Mouse (Mus musculus) hindbrain, embryonic 14.5 days (tissue): ENCODE results near the gene Cpne2. TPM values are rescaled to one million over a fixed set of nuclear protein-coding genes. Genes with fewer than 3 reads are reported as not detected.
A peak's percentile ranks its signal among the peaks of the same experiment; 100 is the strongest.

Experiments
- ATAC-seq: fragments of 200-750 bp; cut with Nextera tagmentation; 2 replicates; pipeline ENCODE4 v1.8.0; 2017; ENCODE audit warnings: moderate number of reproducible peaks, mild to moderate bottlenecking, moderate TSS enrichment, moderate library complexity; ENCODE audit not compliant: low FRiP score
- DNase-seq: peaks from one replicate; pipeline ENCODE4 v3.0.0-alpha.2; 2015; ENCODE audit warnings: low spot score
- H3K27ac ChIP-seq: fragments of 300-500 bp; sonication (generic); 2 replicates; pipeline ENCODE4 v1.5.1; 2014; ENCODE audit warnings: mild to moderate bottlenecking, moderate library complexity
- H3K27me3 ChIP-seq: fragments of 300-500 bp; sonication (generic); 2 replicates; pipeline ENCODE4 v1.6.1; 2014; ENCODE audit warnings: mild to moderate bottlenecking, low read length, mixed read lengths; ENCODE audit not compliant: control insufficient read depth, insufficient read depth
- H3K36me3 ChIP-seq: fragments of 300-500 bp; sonication (generic); replicated peaks from 2 replicates; pipeline ENCODE4 v1.6.1; 2014; ENCODE audit not compliant: control insufficient read depth, insufficient read depth
- H3K4me1 ChIP-seq: fragments of 300-500 bp; sonication (generic); replicated peaks from 2 replicates; pipeline ENCODE4 v1.6.1; 2014; ENCODE audit warnings: antibody characterized with exemption, low read length, mixed read lengths; ENCODE audit not compliant: control insufficient read depth, insufficient read depth
- H3K4me2 ChIP-seq: fragments of 300-500 bp; sonication (generic); replicated peaks from 2 replicates; pipeline ENCODE4 v1.6.1; 2014; ENCODE audit warnings: mild to moderate bottlenecking, moderate library complexity
- H3K4me3 ChIP-seq: fragments of 300-500 bp; sonication (generic); replicated peaks from 2 replicates; pipeline ENCODE4 v1.5.1; 2014; ENCODE audit warnings: mild to moderate bottlenecking, low read length
- H3K9ac ChIP-seq: fragments of 300-500 bp; sonication (generic); 2 replicates; pipeline ENCODE4 v1.6.1; 2014
- H3K9me3 ChIP-seq: fragments of 300-500 bp; sonication (generic); 2 replicates; pipeline ENCODE4 v1.6.1; 2016; ENCODE audit warnings: low read length; ENCODE audit not compliant: control insufficient read depth
- WGBS: fragments of 180-500 bp; shearing (Covaris S2); extraction: QIAGEN DNeasy Blood & Tissue Kit; methylation state at CpG from one replicate; pipeline ENCODE4 v1.1.7; 2014; 5-methylcytosine and 5-hydroxymethylcytosine counted together
- polyA plus RNA-seq: library from polyadenylated mRNA; unstranded; fragments of >200 nt; fragmentation: Nextera tagmentation; extraction: Ambion mirVana; gene quantifications from 2 replicates; pipeline ENCODE4 v1.2.1, GENCODE M21; 2014

Cpne2 gene
- polyA plus RNA-seq, 1 experiment from 2014 or later = 21.6 TPM

DNA sequence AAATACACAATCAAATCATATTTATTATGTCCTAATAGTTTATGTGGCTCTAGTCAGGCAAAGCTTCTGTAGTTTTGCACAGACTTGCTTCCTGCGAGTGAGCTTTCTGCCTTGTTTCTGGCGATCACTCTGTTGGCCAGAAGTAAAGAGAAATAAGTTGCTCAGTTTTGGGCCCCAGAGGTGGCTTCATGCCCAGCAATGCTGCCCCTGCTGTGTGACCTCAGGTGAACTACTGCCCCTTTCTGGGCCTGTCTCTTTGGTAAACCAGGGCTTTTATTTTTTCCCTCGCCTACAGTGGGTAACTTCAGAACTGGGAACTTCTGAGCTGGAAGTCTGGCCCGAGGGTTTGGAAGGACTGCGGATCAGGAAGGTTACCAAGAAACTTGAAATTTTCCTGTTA lies 16.3 kb downstream of the Cpne2 start:
- peak overlapping the region; percentile 23; the same call in 1 of the 2 replicates for H3K27ac ChIP-seq
- WGBS = 65% methylated on average over 5 of the region's 5 CpGs

DNA sequence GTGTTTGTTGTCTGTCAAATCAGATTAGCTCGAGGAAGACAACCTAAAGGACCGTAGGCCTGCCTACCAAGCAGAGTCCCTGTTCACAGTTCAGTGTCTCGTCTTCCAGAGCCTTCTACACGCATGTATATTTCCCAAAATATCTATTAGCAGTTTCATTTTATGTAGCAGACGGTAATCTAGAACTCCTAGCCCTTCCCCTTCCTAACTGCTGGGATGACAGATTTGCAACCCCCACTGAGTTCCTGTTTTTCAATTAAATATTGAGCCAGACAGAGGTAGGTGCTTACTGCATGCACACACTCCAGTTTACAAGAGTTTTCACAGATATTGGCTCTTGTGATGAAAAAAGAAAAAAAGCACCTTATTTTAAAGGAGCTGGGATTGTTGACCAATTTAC lies 16.7 kb downstream of the Cpne2 start:
- WGBS = 64% methylated on average over 5 of the region's 5 CpGs
- H3K36me3 ChIP-seq = no peaks in the 10 kb centered on the region
- DNase-seq = no peak
- H3K4me2 ChIP-seq = no peak overlapping the region
- peaks cover 18% of the 10 kb centered on the region for H3K4me1 ChIP-seq
- no peak overlapping the region for H3K9ac ChIP-seq
- peak overlapping the region; percentile 23; the same call in 1 of the 2 replicates for H3K27ac ChIP-seq
- H3K9me3 ChIP-seq = no peaks in the 10 kb centered on the region
- no peaks in the 10 kb centered on the region for H3K27me3 ChIP-seq
- ATAC-seq = no peak
- H3K4me3 ChIP-seq = no peak overlapping the region

More for the DNA sequence above, 16.3 kb downstream of the Cpne2 start:
- Histone ChIP-seq H3K4me2 (no peak overlapping the region), H3K9ac (no peak overlapping the region), H3K4me3 (no peak overlapping the region), H3K9me3 (no peaks in the 10 kb centered on the region), H3K36me3 (no peaks in the 10 kb centered on the region), H3K27me3 (no peaks in the 10 kb centered on the region), H3K4me1 (peaks cover 18% of the 10 kb centered on the region)
- DNase-seq = no peak
- no peak for ATAC-seq

- DNase-seq (no peak), ATAC-seq (no peak)
- H3K27ac ChIP-seq = no peak overlapping the region
- no peak overlapping the region for H3K4me2 ChIP-seq
- no peaks in the 10 kb centered on the region for H3K9me3 ChIP-seq
- H3K9ac ChIP-seq = no peak overlapping the region
- WGBS = 83% methylated on average over 5 of the region's 5 CpGs
- no peaks in the 10 kb centered on the region for H3K36me3 ChIP-seq
- no peak overlapping the region for H3K4me3 ChIP-seq
- peaks cover 18% of the 10 kb centered on the region for H3K4me1 ChIP-seq
- H3K27me3 ChIP-seq = no peaks in the 10 kb centered on the region
Measured at GRCm38 (mm10) chr8:94549998-94550397, 17.2 kb downstream of the Cpne2 start.

DNA sequence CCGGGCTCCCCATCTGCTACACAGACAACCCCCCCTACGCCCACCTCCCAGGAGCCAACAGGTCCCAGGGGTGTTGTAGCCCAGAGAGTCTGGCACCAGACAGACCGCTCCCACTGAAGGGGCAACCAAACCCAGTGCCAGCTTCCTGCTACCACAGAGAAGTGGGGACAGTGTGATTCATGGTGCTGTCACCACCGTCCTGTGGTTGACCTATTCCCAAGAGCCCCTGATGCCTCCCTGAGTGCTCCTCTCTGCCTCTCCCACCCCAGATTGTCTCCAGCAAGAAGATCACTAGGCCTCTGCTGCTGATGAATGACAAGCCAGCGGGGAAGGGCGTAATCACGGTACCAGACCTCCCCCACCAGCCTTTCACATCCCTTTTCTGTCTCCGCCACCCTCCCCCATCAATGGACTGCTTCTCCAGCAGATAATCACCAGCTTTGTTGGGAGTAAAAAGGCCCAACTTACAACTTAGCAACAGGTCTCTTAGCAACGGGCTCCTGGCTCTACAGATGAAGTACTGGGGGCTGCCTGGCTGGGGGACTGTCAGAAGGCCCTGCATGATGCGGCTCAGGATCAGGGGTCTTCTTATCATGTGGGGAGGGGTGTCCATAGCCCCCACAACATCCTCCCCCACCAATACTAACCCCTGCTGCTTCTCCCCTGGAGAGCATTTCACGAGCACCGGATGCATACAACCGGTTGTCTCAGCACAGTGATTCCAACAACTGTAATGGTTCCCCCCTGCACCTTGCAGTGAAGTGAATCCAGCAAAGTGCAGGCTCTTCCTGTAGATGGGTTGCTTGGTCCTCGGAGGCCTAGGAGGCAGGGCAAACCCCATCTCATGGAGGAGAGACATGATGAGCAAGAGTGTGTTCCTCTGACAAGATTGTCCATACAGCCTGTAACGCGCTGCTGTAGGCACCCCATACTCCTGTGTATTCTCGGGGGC lies 19.0 kb downstream of the Cpne2 start:
- WGBS = 28% methylated on average over 17 of the region's 17 CpGs
- Histone ChIP-seq H3K4me3 (no peak overlapping the region), H3K4me1 (peaks cover 18% of the 10 kb centered on the region), H3K36me3 (no peaks in the 10 kb centered on the region), H3K4me2 (no peak overlapping the region), H3K27me3 (no peaks in the 10 kb centered on the region), H3K9ac (no peak overlapping the region), H3K27ac (peak overlapping the region; percentile 74; the same call in 1 of the 2 replicates), H3K9me3 (no peaks in the 10 kb centered on the region)
- DNase-seq = peak; percentile 72
- ATAC-seq = peak; percentile 84

GRCm38 (mm10) chr8:94552696-94553095 lies 19.9 kb downstream of the Cpne2 start:
- Histone ChIP-seq H3K27ac (0 out of 2 replicates have a peak overlapping the region, but pooled peaks have one; percentile 40), H3K27me3 (no peaks in the 10 kb centered on the region), H3K9me3 (no peaks in the 10 kb centered on the region), H3K36me3 (no peaks in the 10 kb centered on the region), H3K4me2 (no peak overlapping the region), H3K9ac (no peak overlapping the region), H3K4me1 (peaks cover 18% of the 10 kb centered on the region), H3K4me3 (no peak overlapping the region)
- DNase-seq = no peak
- ATAC-seq = no peak
- WGBS = 80% methylated on average over 2 of the region's 2 CpGs

DNA sequence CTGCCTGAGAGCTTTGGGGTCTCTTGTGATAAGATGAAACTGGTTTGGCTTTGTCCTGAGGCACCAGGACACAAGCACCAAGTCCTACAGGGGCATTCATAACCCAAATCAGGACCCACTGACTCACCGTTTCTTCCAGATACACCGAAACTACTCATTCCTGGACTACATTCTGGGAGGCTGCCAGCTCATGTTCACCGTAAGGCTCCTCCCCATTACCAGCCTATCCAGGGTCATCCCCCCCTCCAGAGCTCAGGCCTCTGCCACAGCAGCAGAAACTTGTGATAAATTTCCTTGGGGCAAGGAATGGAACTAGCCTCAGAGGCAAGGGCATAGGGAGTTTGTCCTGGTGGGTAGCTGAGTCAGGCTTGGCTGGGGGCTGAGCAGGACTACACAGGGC lies 24.5 kb downstream of the Cpne2 start:
- 80% methylated on average over 3 of the region's 3 CpGs for WGBS
- H3K36me3 ChIP-seq = no peaks in the 10 kb centered on the region
- H3K27ac ChIP-seq = no peak overlapping the region
- no peak overlapping the region for H3K4me2 ChIP-seq
- ATAC-seq (no peak), DNase-seq (no peak)
- no peak overlapping the region for H3K4me3 ChIP-seq
- no peak overlapping the region for H3K9ac ChIP-seq
- H3K27me3 ChIP-seq = no peaks in the 10 kb centered on the region
- H3K9me3 ChIP-seq = no peaks in the 10 kb centered on the region
- peaks cover 3% of the 10 kb centered on the region; the same call in 1 of the 2 replicates for H3K4me1 ChIP-seq

DNA sequence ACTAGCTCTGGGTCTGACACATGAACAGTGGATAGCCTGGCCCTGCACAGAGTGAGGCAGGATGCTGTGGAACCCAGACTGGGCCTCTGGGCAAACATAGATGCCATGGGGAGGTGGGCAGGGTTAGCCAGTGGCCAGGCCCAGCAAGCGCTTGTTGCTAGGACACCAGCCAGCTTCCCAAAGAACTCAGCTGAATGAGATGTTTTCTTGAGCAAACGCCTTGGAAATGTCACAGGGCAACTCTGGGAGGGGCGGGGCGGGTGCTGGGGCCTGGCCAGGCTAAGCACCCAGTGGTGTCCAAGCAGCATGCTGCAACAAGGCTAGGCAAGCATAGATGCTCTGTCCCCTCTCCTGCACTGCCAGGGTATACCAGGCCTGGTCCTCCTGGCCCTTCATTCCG lies 28.5 kb downstream of the Cpne2 start:
- 20% methylated on average over 5 of the region's 5 CpGs for WGBS
- Histone ChIP-seq H3K27ac (no peak overlapping the region), H3K9me3 (no peaks in the 10 kb centered on the region), H3K27me3 (no peaks in the 10 kb centered on the region), H3K9ac (no peak overlapping the region), H3K4me1 (peaks cover 10% of the 10 kb centered on the region), H3K4me3 (no peak overlapping the region), H3K36me3 (no peaks in the 10 kb centered on the region), H3K4me2 (no peak overlapping the region)
- DNase-seq (peak; percentile 63), ATAC-seq (peak; percentile 78)

GRCm38 (mm10) chr8:94564421-94564820 lies 31.6 kb downstream of the Cpne2 start:
- Histone ChIP-seq H3K9ac (no peak overlapping the region), H3K27me3 (no peaks in the 10 kb centered on the region), H3K36me3 (no peaks in the 10 kb centered on the region), H3K27ac (no peak overlapping the region), H3K4me1 (peaks cover 25% of the 10 kb centered on the region), H3K4me2 (no peak overlapping the region), H3K9me3 (no peaks in the 10 kb centered on the region), H3K4me3 (no peak overlapping the region)
- DNase-seq (no peak), ATAC-seq (no peak)

GRCm38 (mm10) chr8:94566033-94566432 lies 33.2 kb downstream of the Cpne2 start:
- no peak overlapping the region for H3K9ac ChIP-seq

More at GRCm38 (mm10) chr8:94566033-94566432, 33.2 kb downstream of the Cpne2 start:
- Histone ChIP-seq H3K9me3 (no peaks in the 10 kb centered on the region), H3K4me1 (peaks cover 25% of the 10 kb centered on the region), H3K27me3 (no peaks in the 10 kb centered on the region), H3K4me3 (no peak overlapping the region), H3K36me3 (no peaks in the 10 kb centered on the region), H3K27ac (peak overlapping the region; percentile 79), H3K4me2 (no peak overlapping the region)
- DNase-seq (no peak), ATAC-seq (no peak)
- WGBS = 67% methylated on average over 6 of the region's 6 CpGs
